Mouse (Mus musculus) lung, embryonic 15.5 days (tissue): ENCODE results near the gene Chit1. TPM values are rescaled to one million over a fixed set of nuclear protein-coding genes. Genes with fewer than 3 reads are reported as not detected.

Source experiments
- ATAC-seq: fragments of 200-750 bp; cut with Nextera tagmentation; 2 replicates; pipeline ENCODE4 v1.8.0; 2017; ENCODE audit warnings: moderate number of reproducible peaks, borderline replicate concordance; ENCODE audit not compliant: low FRiP score, low TSS enrichment; ENCODE audit errors: extremely low read depth
- H3K27ac ChIP-seq: fragments of 300-500 bp; sonication (generic); 2 replicates; pipeline ENCODE4 v1.5.1; 2015; ENCODE audit warnings: moderate library complexity, mild to moderate bottlenecking, inconsistent platforms
- H3K27me3 ChIP-seq: fragments of 300-500 bp; sonication (generic); 2 replicates; pipeline ENCODE4 v1.6.1; 2015; ENCODE audit warnings: inconsistent platforms
- H3K36me3 ChIP-seq: fragments of 300-500 bp; sonication (generic); 2 replicates; pipeline ENCODE4 v1.6.1; 2015; ENCODE audit warnings: inconsistent platforms
- H3K4me1 ChIP-seq: fragments of 300-500 bp; sonication (generic); 2 replicates; pipeline ENCODE4 v1.6.1; 2015; ENCODE audit warnings: inconsistent platforms
- H3K4me2 ChIP-seq: fragments of 300-500 bp; sonication (generic); 2 replicates; pipeline ENCODE4 v1.6.1; 2015; ENCODE audit warnings: inconsistent platforms, mild to moderate bottlenecking, moderate library complexity
- H3K4me3 ChIP-seq: fragments of 300-500 bp; sonication (generic); 2 replicates; pipeline ENCODE4 v1.5.1; 2015; ENCODE audit warnings: mild to moderate bottlenecking, inconsistent platforms
- H3K9ac ChIP-seq: fragments of 300-500 bp; sonication (generic); 2 replicates; pipeline ENCODE4 v1.6.1; 2015; ENCODE audit warnings: inconsistent platforms
- H3K9me3 ChIP-seq: fragments of 300-500 bp; sonication (generic); 2 replicates; pipeline ENCODE4 v1.6.1; 2016; ENCODE audit warnings: inconsistent platforms
- WGBS: fragments of 180-500 bp; shearing (Covaris S2); methylation state at CpG from one replicate; pipeline ENCODE4 v1.1.7; 2015; 5-methylcytosine and 5-hydroxymethylcytosine counted together
- polyA plus RNA-seq: library from polyadenylated mRNA; unstranded; fragments of >200 nt; fragmentation: Nextera tagmentation; extraction: Ambion mirVana; gene quantifications from 2 replicates; pipeline ENCODE4 v1.2.1, GENCODE M21; 2015

Chit1 gene
- polyA plus RNA-seq, 1 experiment from 2014 or later: 0.35 TPM

- Histone ChIP-seq H3K27me3 (no peaks in the 10 kb centered on the region), H3K9me3 (no peaks in the 10 kb centered on the region), H3K4me3 (no peak overlapping the region), H3K27ac (no peak overlapping the region), H3K4me2 (no peak overlapping the region), H3K4me1 (no peaks in the 10 kb centered on the region), H3K9ac (no peak overlapping the region), H3K36me3 (no peaks in the 10 kb centered on the region)
- ATAC-seq: no peak
- WGBS: 57% methylated on average over 3 of the region's 3 CpGs
Observed at GRCm38 (mm10) chr1:134154655-134155054, 43.6 kb downstream of the Chit1 start.

GRCm38 (mm10) chr1:134160404-134160803 lies 49.4 kb downstream of the Chit1 start:
- H3K9me3 ChIP-seq: no peaks in the 10 kb centered on the region
- H3K36me3 ChIP-seq: no peaks in the 10 kb centered on the region
- no peak overlapping the region for H3K9ac ChIP-seq
- 77% methylated on average over 3 of the region's 3 CpGs for WGBS
- H3K27ac ChIP-seq: no peak overlapping the region
- no peaks in the 10 kb centered on the region for H3K27me3 ChIP-seq
- ATAC-seq: no peak
- no peaks in the 10 kb centered on the region for H3K4me1 ChIP-seq
- no peak overlapping the region for H3K4me2 ChIP-seq
- H3K4me3 ChIP-seq: no peak overlapping the region

DNA sequence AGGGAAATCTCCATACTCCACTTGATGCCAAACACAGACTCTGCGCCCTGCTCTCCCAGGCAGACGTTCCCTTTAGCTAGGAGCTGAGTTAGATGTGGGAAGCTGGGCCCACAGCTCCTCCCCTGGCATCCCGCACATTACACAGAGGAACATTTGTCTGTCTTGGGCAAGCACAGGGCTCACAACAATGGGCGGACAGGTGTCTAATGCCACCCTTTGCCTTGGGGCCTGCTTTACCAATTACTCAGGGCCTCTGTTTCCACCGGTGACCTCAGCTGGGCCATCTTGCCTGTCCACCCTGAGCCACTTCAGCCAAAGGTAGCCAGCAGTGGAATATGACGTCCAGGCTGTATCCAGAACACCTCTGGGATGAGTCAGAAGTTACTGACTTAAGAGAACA lies 50.4 kb downstream of the Chit1 start:
- ATAC-seq: no peak
- Histone ChIP-seq H3K9me3 (no peaks in the 10 kb centered on the region), H3K27ac (no peak overlapping the region), H3K4me3 (no peak overlapping the region), H3K27me3 (no peaks in the 10 kb centered on the region), H3K9ac (no peak overlapping the region), H3K4me1 (no peaks in the 10 kb centered on the region), H3K36me3 (no peaks in the 10 kb centered on the region), H3K4me2 (no peak overlapping the region)
- 68% methylated on average over 6 of the region's 6 CpGs for WGBS

DNA sequence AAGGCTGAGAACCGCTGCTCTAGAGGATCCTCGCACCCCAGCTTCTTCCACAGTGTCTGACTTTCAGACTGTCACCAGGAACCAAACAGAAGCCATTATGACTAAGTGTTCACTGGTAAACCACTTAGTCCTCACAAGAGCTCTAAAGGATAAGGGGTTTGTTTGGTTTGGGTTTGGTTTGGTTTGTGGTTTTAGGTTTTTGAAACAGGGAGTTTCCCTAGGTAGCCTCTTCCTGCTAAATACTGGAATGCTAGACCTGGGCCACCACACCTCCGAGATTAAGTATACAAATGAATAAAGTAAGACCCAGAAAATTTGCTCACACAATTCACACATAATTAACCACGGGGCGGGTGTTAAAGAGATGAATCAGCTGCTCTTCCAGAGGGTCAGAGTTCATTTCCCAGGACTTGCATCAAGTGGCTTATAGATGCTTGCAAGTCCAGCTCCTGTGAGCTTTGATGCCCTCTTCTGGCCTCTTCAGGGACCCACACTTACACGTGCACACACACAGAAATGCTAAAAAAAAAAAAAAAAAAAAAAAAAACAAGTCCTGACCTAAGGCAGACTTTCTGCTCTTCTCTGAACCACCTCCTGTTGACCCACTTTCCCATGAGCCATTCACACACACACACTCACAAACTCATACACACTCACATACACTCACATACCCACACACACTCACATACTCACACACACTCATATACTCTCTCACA lies 51.6 kb downstream of the Chit1 start:
- Histone ChIP-seq H3K4me2 (no peak overlapping the region), H3K9me3 (no peaks in the 10 kb centered on the region), H3K36me3 (no peaks in the 10 kb centered on the region), H3K27ac (no peak overlapping the region), H3K9ac (no peak overlapping the region), H3K4me1 (no peaks in the 10 kb centered on the region), H3K27me3 (no peaks in the 10 kb centered on the region), H3K4me3 (no peak overlapping the region)
- no peak for ATAC-seq
- 63% methylated on average over 6 of the region's 6 CpGs for WGBS

DNA sequence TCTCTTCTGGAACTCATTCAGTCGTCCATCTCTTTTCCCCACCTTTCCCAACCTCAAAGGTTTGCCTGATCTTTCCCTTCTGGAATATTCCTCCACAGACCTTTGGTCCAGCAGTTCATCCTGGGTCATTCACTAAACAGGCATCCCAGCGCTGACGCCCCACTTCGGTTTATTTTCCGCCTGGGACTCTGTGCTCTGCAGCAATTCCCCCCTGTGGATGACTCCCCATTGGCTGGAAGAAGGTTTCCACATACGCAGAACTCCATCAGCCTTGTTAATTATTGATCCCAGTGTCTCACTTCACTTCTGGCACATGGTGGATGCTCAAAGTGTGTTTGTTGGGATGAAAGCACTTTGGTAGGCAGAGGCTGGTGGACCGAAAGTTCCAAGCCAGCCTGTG lies 52.4 kb downstream of the Chit1 start:
- 86% methylated on average over 7 of the region's 7 CpGs for WGBS
- H3K27me3 ChIP-seq: no peaks in the 10 kb centered on the region
- H3K4me1 ChIP-seq: no peaks in the 10 kb centered on the region
- no peak for ATAC-seq
- no peak overlapping the region for H3K4me2 ChIP-seq
- no peaks in the 10 kb centered on the region for H3K36me3 ChIP-seq
- H3K4me3 ChIP-seq: no peak overlapping the region
- H3K9ac ChIP-seq: no peak overlapping the region
- H3K9me3 ChIP-seq: no peaks in the 10 kb centered on the region
- no peak overlapping the region for H3K27ac ChIP-seq

DNA sequence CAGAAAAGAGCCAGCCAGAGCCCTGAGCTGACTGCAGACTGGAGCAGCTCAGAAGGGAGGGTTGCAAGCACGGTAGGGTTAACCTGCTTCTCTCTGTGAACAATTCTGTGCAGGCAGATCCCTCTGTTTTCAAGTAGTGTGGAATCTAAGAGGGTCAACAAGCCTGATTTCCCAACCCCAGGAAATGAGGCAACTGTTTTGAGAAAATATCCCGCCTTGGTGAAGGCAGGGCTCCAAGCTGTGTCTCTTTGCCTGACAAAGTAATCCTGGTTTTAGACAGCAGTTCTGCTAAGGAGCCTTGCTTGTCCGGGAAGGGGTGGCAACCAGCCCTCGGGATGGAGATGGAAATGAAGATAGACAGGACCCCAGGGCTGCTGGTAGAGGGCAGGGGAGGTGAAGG lies 53.4 kb downstream of the Chit1 start:
- no peak overlapping the region for H3K27ac ChIP-seq
- WGBS: 42% methylated on average over 4 of the region's 4 CpGs
- ATAC-seq: no peak

GRCm38 (mm10) chr1:134166547-134166946 lies 55.5 kb downstream of the Chit1 start:
- H3K27me3 ChIP-seq: no peaks in the 10 kb centered on the region
- no peak overlapping the region for H3K4me2 ChIP-seq
- no peaks in the 10 kb centered on the region for H3K36me3 ChIP-seq
- 83% methylated on average over 3 of the region's 3 CpGs for WGBS
- no peak overlapping the region for H3K27ac ChIP-seq
- no peak for ATAC-seq
- H3K9me3 ChIP-seq: no peaks in the 10 kb centered on the region
- H3K4me3 ChIP-seq: no peak overlapping the region
- H3K4me1 ChIP-seq: no peaks in the 10 kb centered on the region
- no peak overlapping the region for H3K9ac ChIP-seq

More for the DNA sequence above, 53.4 kb downstream of the Chit1 start:
- H3K36me3 ChIP-seq: no peaks in the 10 kb centered on the region
- H3K9ac ChIP-seq: no peak overlapping the region
- H3K9me3 ChIP-seq: no peaks in the 10 kb centered on the region
- H3K4me2 ChIP-seq: no peak overlapping the region
- H3K27me3 ChIP-seq: no peaks in the 10 kb centered on the region
- H3K4me1 ChIP-seq: no peaks in the 10 kb centered on the region
- H3K4me3 ChIP-seq: no peak overlapping the region

DNA sequence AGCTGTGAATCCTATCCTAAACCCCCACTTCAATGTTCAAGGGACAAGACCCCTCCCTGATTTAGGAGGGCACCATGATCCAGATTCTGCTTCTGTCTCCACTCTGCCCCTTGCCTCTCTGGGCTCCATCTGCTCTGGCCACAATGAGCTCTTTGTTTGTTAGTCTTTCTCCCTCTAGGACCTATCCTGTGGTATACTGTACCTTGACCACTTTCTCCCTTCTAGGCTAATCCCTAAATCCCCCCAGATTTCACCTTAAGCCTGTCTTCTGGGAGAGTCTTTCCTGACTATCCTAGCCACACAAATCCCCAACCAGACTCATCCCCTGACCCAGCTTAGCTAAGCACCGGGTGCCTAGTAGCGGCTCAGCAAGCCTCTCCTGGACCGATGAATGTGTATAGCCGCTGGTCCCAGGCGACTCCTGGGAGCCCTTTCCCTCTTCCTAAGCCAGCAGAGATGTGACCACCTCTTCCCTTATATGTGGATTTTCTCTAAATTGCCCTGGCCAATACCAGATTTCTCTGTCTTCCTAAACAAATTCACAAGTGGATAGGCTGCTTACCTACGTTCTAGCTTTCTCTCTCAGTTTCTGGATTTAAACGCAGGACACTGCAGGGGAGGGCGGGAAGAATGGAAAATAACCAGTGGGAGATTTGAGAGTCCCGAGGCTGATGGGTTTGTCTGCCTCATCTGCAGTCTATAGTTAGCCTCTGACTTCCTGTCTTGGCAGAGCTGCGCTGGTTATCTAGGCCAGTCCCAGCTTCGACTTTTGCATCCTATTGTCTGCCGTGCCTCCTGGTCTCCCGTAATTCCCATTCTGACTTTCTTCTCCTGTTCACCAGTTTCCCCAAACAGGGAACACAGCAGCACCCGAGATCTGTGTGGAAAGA lies 56.6 kb downstream of the Chit1 start:
- Histone ChIP-seq H3K36me3 (no peaks in the 10 kb centered on the region), H3K27me3 (no peaks in the 10 kb centered on the region), H3K9ac (no peak overlapping the region), H3K27ac (no peak overlapping the region), H3K4me3 (no peak overlapping the region), H3K9me3 (no peaks in the 10 kb centered on the region), H3K4me2 (no peak overlapping the region), H3K4me1 (no peaks in the 10 kb centered on the region)
- 52% methylated on average over 14 of the region's 14 CpGs for WGBS
- no peak for ATAC-seq

- Histone ChIP-seq H3K36me3 (no peaks in the 10 kb centered on the region), H3K9me3 (no peaks in the 10 kb centered on the region), H3K4me3 (no peak overlapping the region), H3K4me2 (no peak overlapping the region), H3K27me3 (no peaks in the 10 kb centered on the region), H3K4me1 (no peaks in the 10 kb centered on the region), H3K27ac (no peak overlapping the region), H3K9ac (no peak overlapping the region)
- 51% methylated on average over 3 of the region's 3 CpGs for WGBS
- ATAC-seq: no peak
Observed at GRCm38 (mm10) chr1:134168567-134168966, 57.5 kb downstream of the Chit1 start.

DNA sequence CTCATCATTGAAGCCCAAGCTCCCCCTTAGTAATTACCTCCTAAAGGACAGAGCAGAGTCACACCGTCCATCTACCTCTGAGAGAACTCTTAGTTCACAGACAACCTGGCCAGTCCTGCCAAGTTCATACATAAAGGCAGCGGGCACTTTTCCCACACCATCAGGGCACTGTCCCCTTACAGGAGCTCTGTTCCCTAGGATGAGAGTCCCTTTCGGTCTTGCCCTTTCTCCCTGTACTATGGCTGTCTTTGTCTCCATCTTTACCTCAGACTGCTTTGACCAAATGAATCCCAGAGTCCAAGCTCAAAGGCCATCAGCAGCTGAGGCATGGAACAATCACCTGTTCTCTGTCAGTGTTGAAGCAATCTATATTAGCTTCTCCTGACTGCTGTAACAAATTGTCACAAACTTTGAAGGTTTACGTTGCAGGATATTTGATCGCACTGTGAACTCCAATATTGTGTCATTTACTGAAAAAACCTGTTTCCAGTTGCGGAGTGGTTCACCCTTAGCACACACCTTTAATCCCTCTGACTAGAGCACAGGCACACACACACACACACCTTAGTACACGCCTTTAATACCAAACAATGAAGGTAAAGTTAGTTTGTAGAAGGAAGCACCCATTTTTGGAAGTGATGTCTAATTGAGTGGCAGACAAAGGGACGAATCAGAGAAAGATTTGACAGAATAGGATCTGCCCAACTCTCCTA lies 58.1 kb downstream of the Chit1 start:
- H3K9ac ChIP-seq: no peak overlapping the region
- whole genome bisulfite sequencing: 87% methylated on average over 8 of the region's 8 CpGs
- H3K36me3 ChIP-seq: no peaks in the 10 kb centered on the region
- H3K9me3 ChIP-seq: no peaks in the 10 kb centered on the region
- H3K27ac ChIP-seq: no peak overlapping the region
- no peaks in the 10 kb centered on the region for H3K27me3 ChIP-seq
- no peak overlapping the region for H3K4me3 ChIP-seq
- no peak overlapping the region for H3K4me2 ChIP-seq
- no peak for ATAC-seq
- no peaks in the 10 kb centered on the region for H3K4me1 ChIP-seq

- Histone ChIP-seq H3K4me1 (no peaks in the 10 kb centered on the region), H3K36me3 (no peaks in the 10 kb centered on the region), H3K4me3 (no peak overlapping the region), H3K9me3 (no peaks in the 10 kb centered on the region), H3K27ac (no peak overlapping the region), H3K9ac (no peak overlapping the region), H3K4me2 (no peak overlapping the region), H3K27me3 (no peaks in the 10 kb centered on the region)
- no peak for ATAC-seq
- WGBS: 50% methylated on average over 7 of the region's 7 CpGs
Observed at GRCm38 (mm10) chr1:134173081-134173480, 62.0 kb downstream of the Chit1 start.

DNA sequence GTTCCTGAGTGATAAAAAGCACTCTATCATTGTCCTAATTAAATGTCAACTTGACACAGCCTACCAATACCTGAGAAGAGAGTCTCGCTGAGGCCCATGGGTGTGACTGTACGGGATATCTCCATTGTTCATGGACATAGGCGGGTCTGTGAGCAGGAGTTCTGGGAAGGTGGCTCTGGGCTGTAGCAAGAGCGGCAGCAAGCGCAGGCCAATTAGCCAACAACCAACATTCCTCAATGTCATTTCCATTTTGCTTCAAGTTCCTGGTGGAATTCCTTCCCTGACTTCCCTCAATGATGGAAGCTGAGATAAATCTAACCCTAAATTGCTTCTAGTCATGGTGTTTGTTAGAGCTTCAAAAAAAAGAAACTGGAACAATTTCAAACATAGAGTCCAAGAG lies 66.9 kb downstream of the Chit1 start:
- Histone ChIP-seq H3K9me3 (no peaks in the 10 kb centered on the region), H3K36me3 (no peaks in the 10 kb centered on the region), H3K27me3 (no peaks in the 10 kb centered on the region), H3K9ac (no peak overlapping the region), H3K4me1 (no peaks in the 10 kb centered on the region), H3K27ac (no peak overlapping the region), H3K4me2 (no peak overlapping the region), H3K4me3 (no peak overlapping the region)
- 86% methylated on average over 5 of the region's 5 CpGs for WGBS
- ATAC-seq: no peak
